Mouse (Mus musculus): Measurements from ENCODE around the gene Rbm14. TPM values are rescaled to one million over a fixed set of nuclear protein-coding genes. Genes with fewer than 3 reads are reported as not detected.

The Rbm14 gene
- total and polyA plus RNA-seq, 2 experiments from 2014 or later: 21.2 to 25.3 TPM

- H3K9me3 ChIP-seq (replicated peaks; ENCODE audit: control insufficient read depth, low read length): no peaks in the 10 kb centered on the region
- peak overlapping the region; percentile 93 for H3K27ac ChIP-seq (ENCODE audit: low read depth)
- H3K4me3 ChIP-seq (ENCODE audit: low read depth, low read length): peak overlapping the region; percentile 77
- no peaks in the 10 kb centered on the region for H3K36me3 ChIP-seq (replicated peaks; ENCODE audit: control insufficient read depth, insufficient read depth, low read length)
- no peak for TF ChIP-seq EP300 (IDR thresholded peaks at IDR 0.05; ENCODE audit: low read depth)
- no peak for TF ChIP-seq CTCF (IDR thresholded peaks at IDR 0.05; ENCODE audit: low read depth)
- no peaks in the 10 kb centered on the region for H3K27me3 ChIP-seq (ENCODE audit: control insufficient read depth, insufficient read depth, low read length)
- H3K4me1 ChIP-seq (ENCODE audit: control insufficient read depth, insufficient read depth): peaks cover 18% of the 10 kb centered on the region; the same call in 1 of the 2 replicates
- WGBS: 3% methylated on average over 12 of the region's 12 CpGs
- no peak for DNase-seq (ENCODE audit: low spot score)
- H3K9ac ChIP-seq (replicated peaks; ENCODE audit: low read depth, low read length): peak overlapping the region; percentile 70
- H3K4me2 ChIP-seq (ENCODE audit: low read depth, low read length): peak overlapping the region; percentile 53
- ATAC-seq (ENCODE audit: insufficient read depth, low read depth): peak; percentile 36
These were observed 442 bp upstream of the Rbm14 start for GRCm38 (mm10) chr19:4811909-4812242.

- H3K9ac ChIP-seq (replicated peaks; ENCODE audit: low read depth, low read length): peak overlapping the region; percentile 70
- H3K4me1 ChIP-seq (ENCODE audit: control insufficient read depth, insufficient read depth): peaks cover 18% of the 10 kb centered on the region; the same call in 1 of the 2 replicates
- H3K4me2 ChIP-seq (ENCODE audit: low read depth, low read length): peak overlapping the region; percentile 99
- DNase-seq (ENCODE audit: low spot score): no peak
- no peaks in the 10 kb centered on the region for H3K36me3 ChIP-seq (replicated peaks; ENCODE audit: control insufficient read depth, insufficient read depth, low read length)
- TF ChIP-seq CTCF (IDR thresholded peaks at IDR 0.05; ENCODE audit: low read depth): no peak
- no peaks in the 10 kb centered on the region for H3K27me3 ChIP-seq (ENCODE audit: control insufficient read depth, insufficient read depth, low read length)
- peak overlapping the region; percentile 77 for H3K4me3 ChIP-seq (ENCODE audit: low read depth, low read length)
- ATAC-seq (ENCODE audit: insufficient read depth, low read depth): no peak
- 0% methylated on average over 17 of the region's 17 CpGs for WGBS
- H3K27ac ChIP-seq (ENCODE audit: low read depth): peak overlapping the region; percentile 93
- no peaks in the 10 kb centered on the region for H3K9me3 ChIP-seq (replicated peaks; ENCODE audit: control insufficient read depth, low read length)
These were observed 730 bp downstream of the Rbm14 start for GRCm38 (mm10) chr19:4810746-4811062.

GRCm38 (mm10) chr19:4810309-4810708 is 1.1 kb downstream of the Rbm14 start:
- Histone ChIP-seq H3K9ac (replicated peaks; ENCODE audit: low read depth, low read length) (peak overlapping the region; percentile 70), H3K36me3 (replicated peaks; ENCODE audit: control insufficient read depth, insufficient read depth, low read length) (no peaks in the 10 kb centered on the region), H3K4me1 (ENCODE audit: control insufficient read depth, insufficient read depth) (peaks cover 18% of the 10 kb centered on the region), H3K9me3 (replicated peaks; ENCODE audit: control insufficient read depth, low read length) (no peaks in the 10 kb centered on the region), H3K4me3 (ENCODE audit: low read depth, low read length) (peak overlapping the region; percentile 77), H3K27ac (ENCODE audit: low read depth) (peak overlapping the region; percentile 93), H3K4me2 (ENCODE audit: low read depth, low read length) (peak overlapping the region; percentile 99), H3K27me3 (ENCODE audit: control insufficient read depth, insufficient read depth, low read length) (no peaks in the 10 kb centered on the region)
- TF ChIP-seq CTCF (IDR thresholded peaks at IDR 0.05; ENCODE audit: low read depth): no peak
- no peak for TF ChIP-seq EP300 (IDR thresholded peaks at IDR 0.05; ENCODE audit: low read depth)
- ATAC-seq (ENCODE audit: insufficient read depth, low read depth): no peak
- DNase-seq (ENCODE audit: low spot score): no peak
- WGBS: under 1% methylated on average over 14 of the region's 14 CpGs

GRCm38 (mm10) chr19:4803283-4803682 is 8.2 kb downstream of the Rbm14 start:
- Histone ChIP-seq H3K36me3 (replicated peaks; ENCODE audit: control insufficient read depth, insufficient read depth, low read length) (peaks cover 54% of the 10 kb centered on the region), H3K4me3 (ENCODE audit: low read depth, low read length) (no peak overlapping the region), H3K9me3 (replicated peaks; ENCODE audit: control insufficient read depth, low read length) (no peaks in the 10 kb centered on the region), H3K4me1 (ENCODE audit: control insufficient read depth, insufficient read depth) (peaks cover 6% of the 10 kb centered on the region), H3K27ac (ENCODE audit: low read depth) (no peak overlapping the region), H3K9ac (replicated peaks; ENCODE audit: low read depth, low read length) (no peak overlapping the region), H3K4me2 (ENCODE audit: low read depth, low read length) (no peak overlapping the region), H3K27me3 (ENCODE audit: control insufficient read depth, insufficient read depth, low read length) (no peaks in the 10 kb centered on the region)
- 85% methylated on average over 10 of the region's 10 CpGs for WGBS
- TF ChIP-seq EP300 (IDR thresholded peaks at IDR 0.05; ENCODE audit: low read depth): no peak
- no peak for TF ChIP-seq CTCF (IDR thresholded peaks at IDR 0.05; ENCODE audit: low read depth)
- DNase-seq (ENCODE audit: low spot score): no peak
- no peak for ATAC-seq (ENCODE audit: insufficient read depth, low read depth)

- Histone ChIP-seq H3K9ac (replicated peaks; ENCODE audit: low read depth, low read length) (no peak overlapping the region), H3K27me3 (ENCODE audit: control insufficient read depth, insufficient read depth, low read length) (no peaks in the 10 kb centered on the region), H3K4me3 (ENCODE audit: low read depth, low read length) (no peak overlapping the region), H3K9me3 (replicated peaks; ENCODE audit: control insufficient read depth, low read length) (no peaks in the 10 kb centered on the region), H3K27ac (ENCODE audit: low read depth) (no peak overlapping the region), H3K4me2 (ENCODE audit: low read depth, low read length) (no peak overlapping the region), H3K36me3 (replicated peaks; ENCODE audit: control insufficient read depth, insufficient read depth, low read length) (peaks cover 58% of the 10 kb centered on the region), H3K4me1 (ENCODE audit: control insufficient read depth, insufficient read depth) (peaks cover 6% of the 10 kb centered on the region)
- TF ChIP-seq EP300 (IDR thresholded peaks at IDR 0.05; ENCODE audit: low read depth): no peak
- 93% methylated on average over 7 of the region's 7 CpGs for WGBS
- DNase-seq (ENCODE audit: low spot score) (no peak), ATAC-seq (ENCODE audit: insufficient read depth, low read depth) (no peak)
These were observed 8.7 kb downstream of the Rbm14 start for GRCm38 (mm10) chr19:4802691-4803091.

GRCm38 (mm10) chr19:4799083-4799482 is 12.4 kb downstream of the Rbm14 start:
- Histone ChIP-seq H3K9ac (replicated peaks; ENCODE audit: low read depth, low read length) (no peak overlapping the region), H3K4me2 (ENCODE audit: low read depth, low read length) (no peak overlapping the region), H3K27ac (ENCODE audit: low read depth) (no peak overlapping the region), H3K9me3 (replicated peaks; ENCODE audit: control insufficient read depth, low read length) (no peaks in the 10 kb centered on the region), H3K4me1 (ENCODE audit: control insufficient read depth, insufficient read depth) (peaks cover 12% of the 10 kb centered on the region), H3K27me3 (ENCODE audit: control insufficient read depth, insufficient read depth, low read length) (no peaks in the 10 kb centered on the region), H3K36me3 (replicated peaks; ENCODE audit: control insufficient read depth, insufficient read depth, low read length) (peaks cover 66% of the 10 kb centered on the region), H3K4me3 (ENCODE audit: low read depth, low read length) (no peak overlapping the region)
- WGBS: 90% methylated on average over 5 of the region's 5 CpGs
- ATAC-seq (ENCODE audit: insufficient read depth, low read depth) (no peak), DNase-seq (ENCODE audit: low spot score) (no peak)
- TF ChIP-seq CTCF (IDR thresholded peaks at IDR 0.05; ENCODE audit: low read depth) (no peak), EP300 (IDR thresholded peaks at IDR 0.05; ENCODE audit: low read depth) (no peak)

Measured in heart, postnatal 0 days (tissue).